Mouse (Mus musculus): ENCODE measurements around the gene Lig3.
"Not testable (repeated sequence)": the region's sequence is repeated elsewhere in the genome, so short reads cannot be mapped to it uniquely, and the experiment has no call there.

The Lig3 gene

DNA sequence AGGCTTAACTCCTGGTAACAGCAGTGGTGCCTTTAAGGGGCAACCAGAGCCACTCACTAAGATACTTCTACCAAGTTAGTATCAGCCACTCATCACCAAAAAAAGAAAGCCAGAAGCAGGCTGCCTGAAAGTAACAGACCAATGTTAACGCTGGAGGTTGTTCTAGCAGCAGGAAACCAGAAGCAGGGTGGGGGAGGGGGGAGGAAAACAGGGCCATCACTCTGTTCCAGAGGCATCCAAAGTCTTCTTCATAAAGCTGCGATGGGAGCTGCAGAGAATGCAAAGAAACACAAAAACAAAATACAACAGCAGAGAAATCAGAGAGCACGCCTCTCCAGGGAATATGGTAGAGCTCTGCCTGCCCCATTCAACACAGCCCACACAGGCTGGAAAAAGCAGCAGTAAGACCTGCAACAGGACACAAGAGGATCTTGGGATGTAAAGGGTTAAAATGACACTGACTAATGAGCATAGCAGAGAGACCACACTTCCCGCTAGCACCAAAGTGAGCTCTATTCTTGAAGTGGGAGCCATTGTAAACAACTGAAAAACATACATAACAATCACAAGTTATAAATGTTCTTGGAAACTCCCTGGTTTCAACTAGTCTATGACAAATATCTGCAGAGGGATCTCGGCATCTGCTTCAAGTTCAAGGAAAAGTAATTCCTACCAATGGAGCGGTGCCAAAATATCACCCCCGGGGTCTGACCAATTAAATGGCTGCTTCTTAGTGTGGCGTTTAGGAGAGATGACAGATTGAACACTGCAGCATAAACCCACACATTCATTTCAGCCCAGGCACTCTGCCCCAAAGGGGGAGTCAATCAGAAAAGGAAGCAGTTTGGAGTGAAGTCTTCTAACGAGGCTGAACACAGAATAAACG is 50.3 kb downstream of the Lig3 start:
- DNase-seq (ENCODE audit: low spot score in 2 of 2): no peak

DNA sequence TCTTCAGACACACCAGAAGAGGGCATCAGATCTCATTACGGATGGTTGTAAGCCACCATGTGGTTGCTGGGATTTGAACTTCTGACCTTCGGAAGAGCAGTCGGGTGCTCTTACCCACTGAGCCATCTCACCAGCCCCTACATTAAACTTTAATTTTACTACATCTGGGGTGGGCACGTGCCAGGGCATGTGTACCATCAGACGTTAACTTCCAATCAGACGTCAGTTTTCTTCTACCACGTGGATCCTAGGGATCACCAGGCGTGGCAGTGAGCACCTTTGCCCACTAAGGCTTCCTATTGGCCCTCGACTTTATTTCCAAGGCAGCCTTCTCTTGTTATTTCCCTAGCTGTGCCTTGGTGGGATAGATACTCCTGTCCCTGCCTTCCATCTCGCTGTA is 51.5 kb downstream of the Lig3 start:
- DNase-seq (ENCODE audit: low spot score in 2 of 2): not testable (repeated sequence)

DNA sequence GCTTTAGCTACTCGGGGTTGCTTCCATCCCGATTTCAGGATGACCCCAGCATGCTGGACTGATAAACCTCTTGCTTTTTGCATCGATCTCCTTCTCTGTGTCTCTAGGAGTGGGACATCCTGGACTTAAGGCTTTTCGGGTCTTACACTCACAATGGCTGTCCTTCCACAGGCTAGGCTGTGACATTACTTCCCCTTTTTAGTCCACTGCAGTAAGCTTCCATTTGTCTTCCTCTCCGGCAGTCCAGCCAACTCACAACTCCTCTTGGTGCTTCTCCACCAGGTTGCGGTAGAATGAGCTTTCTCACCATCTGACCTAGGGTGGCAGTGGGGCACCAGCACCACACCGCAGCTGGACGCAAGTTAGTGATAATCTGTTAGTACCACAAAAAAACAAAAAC is 53.0 kb downstream of the Lig3 start:
- no peak for DNase-seq (ENCODE audit: low spot score in 2 of 2)

DNA sequence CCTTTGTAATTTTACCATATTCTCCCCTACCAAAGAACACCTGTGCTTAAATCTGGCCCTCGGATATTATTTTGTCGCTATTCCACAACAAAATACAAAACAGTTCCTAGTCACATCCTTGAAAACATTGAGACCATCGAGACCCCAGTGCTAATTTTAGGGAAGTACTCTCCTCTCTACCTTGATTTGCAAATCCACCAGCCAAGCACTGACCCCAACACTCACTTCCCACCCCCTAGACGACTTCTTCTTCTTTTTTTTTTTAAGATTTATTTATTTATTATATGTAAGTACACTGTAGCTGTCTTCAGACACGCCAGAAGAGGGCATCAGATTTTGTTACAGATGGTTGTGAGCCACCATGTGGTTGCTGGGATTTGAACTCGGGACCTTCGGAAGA is 53.5 kb downstream of the Lig3 start:
- not testable (repeated sequence) for DNase-seq (ENCODE audit: low spot score in 2 of 2)

DNA sequence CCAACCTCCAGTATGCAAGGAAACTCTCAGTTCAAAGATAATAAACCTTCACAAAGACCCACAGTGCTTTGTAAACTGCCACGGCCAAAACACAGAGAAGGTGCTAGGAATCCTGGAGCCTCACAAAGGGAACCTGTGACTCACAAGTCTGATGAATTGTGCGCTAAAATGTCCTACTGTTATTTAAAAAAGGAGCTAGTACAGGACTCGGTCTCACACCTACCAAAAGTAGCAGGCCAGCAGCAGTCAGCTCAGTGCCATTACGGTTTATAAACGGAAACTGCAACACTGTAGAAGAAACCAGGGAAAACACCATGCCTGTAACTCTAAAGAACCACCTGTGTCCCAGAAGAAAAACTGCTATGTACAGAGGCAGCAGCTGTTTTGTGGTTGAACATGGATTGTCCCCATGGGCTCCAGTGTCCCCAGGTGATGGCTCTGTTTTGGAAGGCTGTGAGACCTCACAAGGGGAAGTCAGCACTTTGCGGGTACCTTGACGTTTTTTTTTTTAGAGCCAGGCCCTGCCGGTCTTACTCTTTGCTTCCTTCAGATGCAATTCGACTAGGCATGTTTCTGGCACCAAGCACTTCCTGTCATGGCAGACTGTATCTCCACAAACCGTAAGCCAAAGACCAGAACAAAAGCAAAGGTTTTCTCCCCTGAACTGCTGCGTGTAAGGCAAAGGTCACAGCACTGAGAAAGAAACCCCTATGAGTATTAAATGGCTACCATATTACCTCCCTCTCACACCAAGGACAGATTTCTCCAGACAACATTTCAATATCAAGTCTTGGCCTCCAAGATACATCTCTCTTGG is 54.9 kb downstream of the Lig3 start:
- no peak for DNase-seq (ENCODE audit: low spot score in 2 of 2)

DNA sequence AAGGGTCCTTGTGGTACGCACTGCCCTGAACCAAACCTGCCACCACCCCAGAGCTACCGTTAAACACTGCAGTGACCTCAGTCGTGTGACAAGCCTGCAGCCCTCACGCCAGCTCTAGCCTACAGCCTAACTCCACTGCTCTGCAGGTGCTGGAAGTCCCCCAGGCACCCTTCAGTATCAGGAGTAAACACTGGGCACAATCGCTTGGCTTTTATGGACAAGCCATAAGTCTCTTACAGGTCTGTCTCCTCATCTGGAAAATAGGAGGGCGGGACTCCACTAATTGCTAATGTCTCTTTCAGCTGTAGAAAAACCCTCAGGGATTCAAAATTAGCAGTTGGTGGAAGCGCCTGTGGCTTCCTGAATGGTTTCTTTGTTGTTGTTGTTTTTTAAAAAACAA is 56.3 kb downstream of the Lig3 start:
- DNase-seq (ENCODE audit: low spot score in 2 of 2): no peak

DNA sequence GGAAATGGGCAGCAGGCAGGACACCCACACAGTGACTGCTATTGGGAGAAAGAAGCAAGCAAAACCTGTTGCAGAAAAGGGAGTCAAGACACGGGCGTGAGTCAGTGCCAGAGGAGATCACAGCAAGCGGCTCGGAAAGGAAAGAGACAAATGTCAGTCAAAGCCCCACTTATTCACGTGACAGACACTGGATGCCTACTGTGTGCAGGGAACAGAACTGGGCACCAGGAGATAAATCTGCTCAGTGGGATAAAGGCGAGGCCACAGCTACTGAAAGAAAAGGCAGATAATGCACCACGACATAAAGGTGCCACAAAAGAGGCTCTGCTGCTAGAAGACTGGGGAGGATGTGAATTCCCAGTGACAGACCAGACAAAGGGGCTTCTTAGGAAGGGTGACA is 56.9 kb downstream of the Lig3 start:
- DNase-seq (ENCODE audit: low spot score in 2 of 2): no peak

DNA sequence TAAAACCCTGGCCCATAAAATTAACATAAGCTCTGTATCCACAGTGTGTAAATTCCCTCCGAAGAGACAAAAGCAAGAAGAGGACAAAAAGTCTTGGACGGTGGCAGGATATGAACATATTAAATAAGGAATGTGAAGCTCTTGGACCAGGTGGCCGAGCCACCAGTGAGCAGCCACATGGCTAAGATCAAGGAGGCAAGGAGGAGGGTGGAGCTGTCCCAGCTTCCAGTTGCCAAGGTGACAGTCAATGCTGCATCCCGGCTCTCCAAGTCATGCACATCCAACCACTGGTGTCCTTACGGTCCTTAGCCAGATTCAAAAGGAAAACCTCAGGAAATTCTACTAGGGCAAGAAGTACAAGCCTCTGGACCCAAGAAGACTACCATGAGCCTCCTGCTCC is 57.6 kb downstream of the Lig3 start:
- DNase-seq (ENCODE audit: low spot score in 2 of 2): no peak

DNA sequence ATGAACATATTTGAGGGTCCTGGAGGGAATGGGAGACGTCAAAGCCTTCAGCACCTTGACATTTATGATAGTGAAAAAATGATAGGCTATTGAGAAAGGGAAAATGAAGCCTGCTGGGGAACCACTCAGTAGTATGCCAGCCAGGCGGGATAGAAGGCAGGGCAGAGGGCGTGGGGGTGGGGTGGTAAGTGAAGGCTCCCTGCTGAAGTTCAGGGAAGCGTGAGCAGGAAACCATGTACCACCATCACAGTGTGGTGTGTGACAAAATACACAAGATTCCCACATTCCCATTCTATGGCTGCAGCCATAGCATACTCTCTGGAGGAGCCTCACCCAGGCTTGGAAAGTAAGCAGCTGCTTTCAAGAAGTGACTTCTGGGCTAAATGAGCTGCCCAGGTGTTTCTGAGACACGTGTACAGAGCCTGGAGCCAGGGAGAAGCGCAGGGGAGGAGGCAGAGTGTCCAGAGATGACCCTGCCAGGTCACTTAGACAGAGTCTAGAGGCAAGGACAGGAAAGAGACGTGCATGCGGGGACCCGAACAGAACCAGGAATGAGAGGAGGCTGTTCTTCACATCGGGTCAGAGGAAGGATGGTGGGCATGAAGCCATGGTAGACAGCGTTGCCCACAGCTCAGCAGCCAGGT is 64.0 kb downstream of the Lig3 start:
- DNase-seq (ENCODE audit: low spot score in 2 of 2): no peak

DNA sequence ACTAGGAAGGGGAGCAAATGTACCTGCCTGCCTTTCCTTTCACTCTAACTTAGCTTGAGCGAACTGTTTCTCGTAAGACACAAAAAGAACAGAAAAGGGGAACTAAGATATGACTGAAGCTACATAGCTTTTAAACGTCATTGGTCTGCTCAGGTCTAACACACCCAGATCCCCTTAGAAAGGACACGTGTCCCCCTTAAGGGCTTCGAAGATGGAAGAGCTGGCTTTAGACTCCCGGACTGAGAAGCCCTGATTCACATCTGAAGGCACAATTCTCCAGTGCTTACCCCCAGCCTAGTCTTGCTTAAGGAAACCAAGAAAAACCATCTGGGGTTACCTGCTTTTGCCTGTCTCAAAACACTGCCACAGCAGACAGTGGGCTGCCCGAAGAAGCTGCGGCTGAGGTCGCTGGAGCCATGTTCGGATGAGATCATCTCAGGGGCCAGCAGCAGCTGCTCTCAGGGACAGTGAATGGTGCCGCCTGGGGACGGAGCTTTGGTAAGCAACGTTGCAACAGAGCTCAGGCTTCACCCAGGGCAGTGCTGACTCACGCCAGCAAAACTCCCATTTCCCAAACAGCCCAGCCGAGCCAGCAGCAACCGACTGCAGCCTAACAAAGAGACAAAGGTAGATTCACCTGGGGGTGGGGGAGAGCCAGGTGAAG is 64.6 kb downstream of the Lig3 start:
- DNase-seq (ENCODE audit: low spot score in 2 of 2): peak; percentile 62 to 70

DNA sequence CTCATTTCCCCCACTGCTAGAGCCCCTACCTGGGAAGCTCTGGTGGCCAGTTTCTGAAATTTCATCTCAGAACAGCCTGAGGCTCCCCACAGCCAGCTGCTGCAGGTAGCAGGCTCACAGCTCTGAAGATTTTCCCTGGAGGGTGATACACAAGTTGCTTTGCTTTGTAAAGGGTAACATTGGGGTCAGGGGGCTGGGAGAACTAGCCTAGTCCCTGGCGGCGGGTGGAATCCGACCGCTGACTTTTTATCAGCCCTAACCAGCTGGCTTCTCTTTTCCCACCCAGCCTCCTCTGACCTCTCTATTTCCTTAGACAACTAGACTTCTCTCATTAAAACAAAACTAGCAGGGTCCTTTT is 65.2 kb downstream of the Lig3 start:
- DNase-seq (ENCODE audit: low spot score in 2 of 2): peak; percentile 24 to 50

DNA sequence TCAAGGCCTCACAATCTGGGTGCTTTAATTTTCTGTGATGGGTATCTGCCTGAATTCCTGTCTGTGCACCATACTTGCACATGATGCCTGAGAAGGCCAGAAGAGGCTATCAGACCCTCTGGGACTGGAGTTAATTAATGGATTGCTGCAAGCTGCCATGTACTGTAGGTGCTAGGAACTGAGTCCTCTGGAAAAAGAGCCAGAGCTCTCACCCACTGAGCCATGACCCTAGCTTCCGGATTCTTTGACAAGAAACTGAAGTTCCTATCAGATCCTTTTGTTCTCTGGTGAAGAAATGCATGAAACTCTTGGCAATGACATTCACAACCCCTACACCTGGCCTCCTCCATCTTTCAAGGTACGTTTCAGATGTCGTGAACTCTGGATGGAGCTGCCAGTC is 66.0 kb downstream of the Lig3 start:
- DNase-seq (ENCODE audit: low spot score in 2 of 2): no peak

DNA sequence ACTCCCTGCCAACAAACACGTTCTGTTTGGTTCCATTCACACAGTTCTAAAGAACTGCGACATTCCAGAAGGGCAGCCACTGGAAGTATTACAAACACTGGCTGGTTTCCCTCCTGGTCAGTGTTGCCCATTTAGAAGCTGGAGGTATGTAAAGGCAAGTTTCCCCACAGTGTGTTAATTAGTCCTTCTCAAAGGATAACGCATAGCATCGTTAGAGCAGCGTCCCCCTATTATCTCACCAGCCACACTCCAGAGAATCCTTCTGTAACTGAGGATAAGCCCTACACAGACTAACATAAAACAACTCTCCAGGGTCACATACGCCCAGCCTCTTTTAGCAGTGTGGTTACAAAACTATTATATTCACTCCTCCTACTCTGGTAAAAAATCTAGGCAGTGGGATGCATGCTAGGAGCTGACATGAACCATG is 66.7 kb downstream of the Lig3 start:
- peak in 1 of 2 experiments; percentile 39 for DNase-seq (ENCODE audit: low spot score in 2 of 2)

DNA sequence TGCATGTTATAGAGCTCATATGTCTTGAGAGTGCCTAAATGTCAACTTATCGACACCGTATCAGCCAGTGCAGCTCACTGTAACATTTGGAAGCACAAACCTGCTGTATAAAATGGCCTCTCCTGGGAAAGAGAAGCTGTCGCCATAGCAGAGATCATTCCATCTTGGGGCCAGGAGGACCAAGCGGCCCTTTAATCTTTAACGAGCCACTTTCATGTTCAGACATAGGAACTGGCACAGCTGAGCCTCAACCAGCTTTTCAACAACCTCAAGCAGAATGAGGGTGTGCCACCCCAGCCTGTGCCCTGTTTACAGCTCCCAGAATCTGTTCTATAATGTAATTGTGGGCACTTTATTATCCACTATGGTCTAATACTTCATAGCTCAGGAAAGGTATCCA is 69.4 kb downstream of the Lig3 start:
- no peak for DNase-seq (ENCODE audit: low spot score in 2 of 2)

DNA sequence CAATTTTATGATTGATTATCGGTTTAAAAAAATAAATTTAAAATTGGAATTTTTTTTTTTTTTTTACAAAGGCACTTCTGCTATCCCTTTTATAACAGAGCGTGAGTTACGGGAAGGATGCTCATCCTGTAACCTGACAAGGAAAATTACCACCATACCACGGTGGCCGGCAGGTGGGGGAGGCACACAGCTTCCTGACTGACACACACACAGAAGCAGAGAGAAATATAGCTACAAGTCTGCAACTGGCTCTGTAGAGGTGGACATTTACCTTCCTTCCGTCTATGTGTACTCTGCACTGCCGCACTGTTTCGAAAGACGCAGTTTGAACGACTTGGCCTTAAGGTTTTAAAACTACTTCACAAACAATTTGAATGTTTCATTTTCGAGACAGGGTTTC is 71.2 kb downstream of the Lig3 start:
- DNase-seq (ENCODE audit: low spot score in 2 of 2): no peak

DNA sequence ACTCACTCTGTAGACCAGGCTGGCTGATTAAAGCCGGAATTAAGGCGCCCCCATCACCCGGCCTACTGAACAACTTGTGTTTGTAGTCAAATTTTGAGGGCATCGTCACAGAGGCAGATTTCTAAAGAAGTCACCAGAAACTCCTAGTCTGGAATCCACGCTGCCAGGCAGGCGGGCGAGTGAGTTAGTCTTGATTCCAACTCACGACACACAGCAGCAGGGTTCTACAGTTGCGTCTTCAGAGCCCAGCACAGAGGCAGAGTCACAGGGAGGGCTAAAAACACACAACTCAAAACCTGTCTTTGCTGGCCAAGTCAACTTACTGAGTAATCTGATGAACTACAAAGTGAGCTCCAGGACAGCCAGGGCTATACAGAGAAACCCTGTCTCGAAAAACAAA is 71.6 kb downstream of the Lig3 start:
- no peak for DNase-seq (ENCODE audit: low spot score in 2 of 2)

DNA sequence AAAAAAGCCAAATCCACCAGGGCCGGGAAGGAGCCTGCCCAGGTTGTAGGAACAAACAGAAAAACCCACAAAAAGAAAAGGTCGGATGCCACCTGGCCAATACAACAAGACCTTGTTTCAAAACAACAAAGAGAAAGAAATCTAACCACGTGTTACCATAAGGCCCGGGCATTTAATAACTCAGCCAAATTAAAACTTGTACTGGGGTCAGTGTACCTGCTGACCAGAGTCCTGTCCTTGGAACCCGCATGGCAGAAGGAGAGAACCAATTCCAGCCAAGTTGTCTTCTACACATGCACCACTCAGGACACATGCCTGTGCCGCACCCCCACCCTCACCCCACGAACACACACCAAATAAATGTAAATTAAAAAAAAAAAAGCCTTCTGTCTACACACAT is 72.0 kb downstream of the Lig3 start:
- DNase-seq (ENCODE audit: low spot score in 2 of 2): no peak

Data from spleen, postnatal 14 days (tissue).